Mouse (Mus musculus) adrenal gland, adult 8-10 months (tissue): ENCODE measurements around the gene Hmcn2. TPM values are rescaled to one million over a fixed set of nuclear protein-coding genes. Genes with fewer than 3 reads are reported as not detected.
A peak's percentile ranks its signal among the peaks of the same experiment; 100 is the strongest.

Experiments
- DNase-seq: peaks from one replicate; pipeline ENCODE4 v3.0.0; 2022
- total RNA-seq, 4 experiments: library from RNA; stranded (reverse); gene quantifications; 2 replicates each; pipeline ENCODE4 v1.2.4; 2022

Gene Hmcn2
- total RNA-seq, 4 experiments from 2014 or later: 0.84 to 2.5 (median 1.4) TPM

DNA sequence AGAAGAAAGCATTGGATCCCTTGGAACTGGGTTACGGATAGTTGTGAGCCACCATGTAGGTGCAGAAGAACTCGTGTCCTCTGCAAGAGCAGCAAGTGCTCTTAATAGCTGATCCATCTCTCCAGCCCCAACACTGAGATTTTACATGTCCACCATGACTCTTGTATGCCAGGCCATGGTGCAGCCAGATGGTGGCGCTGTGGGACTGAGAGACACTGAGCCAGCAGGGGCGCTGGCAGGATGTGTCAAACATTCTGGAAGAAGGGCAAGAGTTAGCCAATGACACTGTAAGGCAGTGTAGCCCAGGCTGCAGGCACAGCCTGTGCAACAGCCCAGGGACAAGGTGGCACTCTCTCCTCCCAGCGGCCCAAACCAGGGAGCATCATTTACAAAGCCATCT is 170.0 kb downstream of the Hmcn2 start:
- peak; percentile 69 for DNase-seq

DNA sequence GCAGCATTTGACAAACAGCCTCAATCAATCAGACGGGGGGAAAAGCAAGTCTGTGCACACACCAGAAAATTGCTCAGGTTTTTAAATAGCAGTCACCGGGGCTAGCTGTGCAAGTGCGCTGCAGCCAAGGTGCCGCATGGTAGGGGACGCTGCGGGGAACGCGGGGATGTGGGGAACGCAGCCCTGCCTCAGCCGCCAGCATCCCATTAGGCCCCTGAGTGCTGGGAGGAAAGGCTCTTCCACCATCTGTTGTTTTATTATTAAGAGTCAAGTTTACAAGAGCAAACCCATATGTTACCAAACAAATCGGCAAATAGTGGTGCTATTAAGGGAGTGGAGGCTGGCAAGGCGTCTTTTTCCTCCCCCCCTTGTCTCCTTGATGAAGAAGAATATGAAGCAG is 175.0 kb downstream of the Hmcn2 start:
- no peak for DNase-seq

DNA sequence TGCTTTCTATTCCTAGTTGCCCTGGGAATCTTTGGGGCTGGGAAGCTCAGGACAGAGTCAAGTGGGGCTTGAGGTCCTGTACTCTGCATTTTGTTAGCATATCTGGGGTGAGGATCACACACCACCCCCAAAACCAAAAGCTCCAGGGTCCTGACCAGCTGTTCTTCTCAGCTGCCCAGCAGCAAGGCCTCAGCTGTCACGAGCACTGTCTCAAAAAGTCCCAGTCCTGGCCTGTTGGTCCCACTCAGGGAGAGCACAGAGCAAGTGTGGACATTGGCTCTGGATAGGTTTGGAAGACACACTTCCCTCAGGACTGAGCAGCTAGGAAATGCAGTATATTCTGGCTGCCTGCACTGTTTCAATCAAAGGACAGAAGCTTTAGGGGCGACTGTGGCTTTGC is 176.3 kb downstream of the Hmcn2 start:
- no peak for DNase-seq

DNA sequence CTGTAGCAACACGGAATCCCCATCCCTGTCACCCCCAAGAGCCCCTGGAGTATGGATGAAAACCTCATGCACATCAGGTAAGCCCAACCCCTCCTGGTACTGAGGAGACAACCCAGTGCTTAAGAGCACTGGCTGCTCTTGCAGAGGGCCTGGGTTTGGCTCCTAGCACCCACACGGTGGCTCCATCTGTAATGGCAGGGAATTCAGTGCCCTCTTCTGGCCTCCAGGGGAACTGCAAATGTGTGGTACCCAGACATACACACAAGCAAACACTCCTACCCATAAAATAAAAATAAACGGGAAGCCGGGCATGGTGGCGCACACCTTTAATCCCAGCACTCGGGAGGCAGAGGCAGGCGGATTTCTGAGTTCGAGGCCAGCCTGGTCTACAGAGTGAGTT is 178.1 kb downstream of the Hmcn2 start:
- no peak for DNase-seq

DNA sequence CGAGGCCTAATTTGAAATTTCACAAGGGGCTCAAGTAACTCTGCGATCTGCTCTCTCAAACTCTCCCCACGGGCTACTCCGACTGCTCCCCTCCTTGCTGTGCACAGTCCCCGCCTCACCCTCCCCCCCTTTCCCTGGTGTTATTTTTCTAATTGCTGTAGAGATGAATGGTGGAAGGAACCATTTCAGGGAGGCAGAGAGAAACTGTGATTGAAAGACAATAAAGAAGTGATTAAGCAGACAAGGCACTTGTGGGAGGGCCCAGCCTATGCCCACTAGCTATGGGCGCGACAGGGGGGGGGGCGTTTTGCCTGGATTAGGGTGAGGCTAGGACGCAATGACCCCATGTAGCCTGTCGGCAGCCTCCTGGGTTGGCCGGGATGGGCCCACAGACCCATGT is 179.0 kb downstream of the Hmcn2 start:
- DNase-seq: no peak

DNA sequence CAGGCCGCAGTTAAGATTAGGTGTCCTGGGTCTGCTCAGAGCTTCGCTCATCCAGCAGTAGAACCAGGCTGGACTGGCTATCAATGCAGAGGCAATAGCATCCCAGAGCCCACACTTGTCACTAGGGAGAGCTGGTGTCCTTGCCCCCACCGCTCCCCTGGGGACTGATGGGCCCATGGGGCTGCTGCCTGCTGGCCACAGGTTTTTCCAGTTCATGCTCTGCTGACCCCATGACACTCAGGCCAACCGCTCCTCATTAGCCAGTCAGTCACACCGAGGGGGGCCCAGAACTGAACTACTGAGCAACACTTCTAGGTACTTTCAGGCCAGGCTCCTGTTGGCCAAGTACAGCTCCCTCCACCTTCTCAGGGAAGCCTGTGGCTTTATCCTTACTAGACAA is 180.1 kb downstream of the Hmcn2 start:
- no peak for DNase-seq

DNA sequence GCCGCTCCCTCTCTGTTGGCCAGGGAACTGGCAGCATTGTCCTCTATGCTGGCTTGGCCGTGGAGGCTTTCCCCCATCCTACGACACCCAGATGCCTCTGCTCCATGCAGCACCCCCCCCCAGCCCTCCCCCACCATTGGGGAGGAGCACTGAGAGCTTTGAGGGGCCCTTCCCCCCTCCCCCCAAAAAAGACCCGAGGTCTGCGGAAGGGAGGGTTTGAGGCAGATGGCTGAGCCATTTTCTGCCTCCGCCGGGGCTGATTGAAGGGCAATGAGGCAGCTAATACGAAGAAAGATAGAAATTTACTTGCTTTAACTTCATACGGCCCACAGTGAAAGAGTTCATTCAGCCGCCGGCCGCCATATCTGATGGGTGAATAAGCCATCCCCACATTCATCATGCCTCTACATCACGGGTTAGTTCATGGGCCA is 180.8 kb downstream of the Hmcn2 start:
- no peak for DNase-seq

DNA sequence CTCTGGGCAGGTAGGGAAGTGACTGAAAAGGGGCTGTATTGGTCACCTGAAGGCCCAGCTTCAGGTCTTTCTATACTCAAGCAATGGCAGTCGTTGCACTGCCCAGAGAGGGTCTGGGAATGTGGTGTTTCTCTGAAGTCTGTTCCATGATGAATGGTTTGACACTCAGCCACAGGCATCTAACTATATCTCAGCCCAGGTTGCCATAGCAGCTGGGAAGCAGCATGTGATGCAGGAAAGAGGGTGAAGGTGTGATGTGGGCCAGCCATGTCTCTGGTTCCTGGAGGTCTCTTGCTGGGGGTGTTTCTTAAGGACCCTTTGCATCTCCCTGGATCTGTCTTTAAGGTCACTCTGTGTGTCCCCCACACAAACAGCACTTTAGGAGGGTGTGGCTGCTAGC is 181.9 kb downstream of the Hmcn2 start:
- no peak for DNase-seq

DNA sequence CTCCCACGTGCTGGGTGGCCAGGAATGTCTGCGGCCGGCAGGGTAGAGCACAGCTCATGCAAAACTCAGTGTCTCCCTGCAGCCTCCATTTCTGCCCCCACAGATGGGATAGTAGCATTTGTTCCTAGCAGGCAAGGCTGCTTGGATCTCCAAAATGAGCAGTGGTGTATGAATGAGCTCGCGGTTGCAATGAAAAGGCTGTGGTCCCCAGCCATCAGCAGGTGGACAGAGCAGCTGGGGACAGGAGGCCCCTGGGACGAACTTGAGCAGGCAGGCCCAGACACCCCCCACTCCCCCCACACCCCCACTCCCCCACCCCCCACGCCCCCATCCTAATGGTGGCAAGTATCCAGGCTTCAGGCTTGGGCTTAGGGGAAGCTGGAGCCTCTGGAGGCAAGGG is 182.9 kb downstream of the Hmcn2 start:
- DNase-seq: no peak

DNA sequence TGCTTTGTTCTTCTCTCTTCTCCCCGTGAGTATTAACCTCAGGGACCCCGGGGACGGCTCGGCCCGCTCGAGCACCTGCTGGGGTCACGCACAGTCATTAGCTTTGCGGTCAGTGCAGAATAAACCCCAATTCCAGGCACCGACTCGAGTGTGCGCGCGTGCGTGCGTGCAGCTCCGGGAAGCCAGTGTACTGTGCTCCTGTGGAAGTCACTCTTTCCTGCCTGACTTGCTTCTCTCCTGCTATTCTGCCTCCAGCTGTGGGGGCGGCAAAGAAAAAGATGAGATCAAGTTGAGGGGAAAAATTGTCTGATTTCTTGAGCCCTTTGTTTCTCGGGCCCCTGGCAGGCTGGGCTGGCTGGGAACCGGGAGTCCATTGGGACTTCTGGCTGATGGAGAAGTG is 183.4 kb downstream of the Hmcn2 start:
- DNase-seq: no peak

DNA sequence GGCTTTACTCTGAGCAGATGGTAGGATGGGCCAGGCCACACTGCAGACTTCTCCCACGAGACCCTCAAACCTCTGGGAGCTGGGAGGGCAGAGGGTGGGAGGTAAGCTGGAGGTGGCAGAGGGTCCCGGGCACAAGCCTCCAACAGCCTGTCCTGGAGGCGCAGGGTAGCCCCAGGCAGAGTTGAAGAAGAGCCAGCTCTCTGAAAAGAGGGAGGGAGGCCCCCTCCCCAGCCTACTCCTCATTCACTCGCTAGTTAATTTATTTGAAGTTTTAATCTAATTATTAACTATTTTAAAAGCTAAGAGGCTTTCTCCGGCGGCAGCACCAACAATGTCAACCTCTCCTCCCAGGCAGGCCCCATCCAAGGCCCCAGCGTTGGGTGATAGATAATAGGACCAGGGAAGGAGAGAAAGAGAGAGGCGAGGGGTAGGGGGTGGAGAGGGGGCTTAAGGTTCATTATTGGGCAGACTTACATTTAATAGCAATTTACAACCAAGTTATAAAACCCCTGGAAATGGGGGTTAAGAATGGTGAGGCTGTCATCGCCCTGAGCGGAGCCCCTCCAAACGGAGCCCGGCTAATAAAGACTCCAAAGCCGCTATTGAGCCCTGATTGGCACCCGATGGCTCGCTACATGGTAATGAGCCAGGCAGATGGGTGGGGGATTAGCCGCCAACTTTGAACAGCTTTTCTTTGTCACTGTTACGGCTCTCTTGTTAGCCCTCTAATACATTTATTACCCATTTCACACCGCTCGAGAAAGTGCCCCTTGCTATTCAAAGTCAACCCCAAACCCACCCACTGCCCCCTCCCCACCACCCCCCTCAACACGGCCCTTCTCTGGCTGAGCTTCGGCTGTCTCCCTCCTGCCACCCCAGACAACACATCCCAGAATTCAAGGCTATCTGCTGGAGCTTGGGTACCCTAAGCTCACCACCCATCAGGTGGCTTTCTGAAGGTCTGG is 185.4 kb downstream of the Hmcn2 start:
- no peak for DNase-seq

DNA sequence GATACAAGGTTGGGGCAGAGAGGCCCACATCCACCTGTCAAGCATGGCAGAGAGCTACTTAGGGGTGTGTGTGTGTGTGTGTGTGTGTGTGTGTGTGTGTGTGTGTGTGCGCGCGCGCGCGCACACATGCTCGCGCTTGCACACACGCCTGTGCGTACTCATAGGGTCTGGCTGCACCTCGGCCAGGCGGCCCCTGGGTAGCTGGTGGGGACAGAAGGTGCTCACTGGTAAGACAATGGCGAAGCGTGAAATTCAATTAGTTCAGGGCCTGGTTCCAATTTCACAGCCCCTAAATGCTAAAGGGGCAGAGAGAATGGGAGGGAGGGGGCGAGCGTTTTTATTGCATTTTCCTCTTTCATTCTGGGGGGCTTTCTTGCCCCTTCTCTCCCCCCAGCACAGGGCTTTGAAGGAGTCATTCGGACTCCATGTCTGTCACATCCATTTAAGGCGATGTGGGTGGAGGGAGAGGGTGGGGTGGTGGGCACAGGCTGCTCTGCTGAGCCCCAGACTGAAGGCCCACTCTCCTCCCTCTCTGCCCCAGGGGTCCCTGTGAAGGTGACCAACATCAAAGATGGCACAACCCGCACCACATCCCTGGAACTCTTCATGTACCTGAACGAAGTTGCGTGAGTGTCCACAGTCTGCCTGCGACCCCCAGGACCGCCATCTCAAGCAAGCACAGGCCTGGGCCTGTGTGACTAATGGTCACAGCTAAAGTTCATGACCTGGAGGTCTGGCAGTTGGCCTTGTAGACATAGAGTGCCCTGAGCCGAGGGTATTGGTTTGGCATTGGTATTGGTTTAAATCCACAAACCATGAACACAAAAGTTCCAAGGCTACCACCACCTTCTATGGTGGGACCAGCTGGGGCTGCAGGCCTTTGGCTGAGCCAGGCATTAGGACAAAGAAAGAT is 186.3 kb downstream of the Hmcn2 start:
- DNase-seq: no peak

DNA sequence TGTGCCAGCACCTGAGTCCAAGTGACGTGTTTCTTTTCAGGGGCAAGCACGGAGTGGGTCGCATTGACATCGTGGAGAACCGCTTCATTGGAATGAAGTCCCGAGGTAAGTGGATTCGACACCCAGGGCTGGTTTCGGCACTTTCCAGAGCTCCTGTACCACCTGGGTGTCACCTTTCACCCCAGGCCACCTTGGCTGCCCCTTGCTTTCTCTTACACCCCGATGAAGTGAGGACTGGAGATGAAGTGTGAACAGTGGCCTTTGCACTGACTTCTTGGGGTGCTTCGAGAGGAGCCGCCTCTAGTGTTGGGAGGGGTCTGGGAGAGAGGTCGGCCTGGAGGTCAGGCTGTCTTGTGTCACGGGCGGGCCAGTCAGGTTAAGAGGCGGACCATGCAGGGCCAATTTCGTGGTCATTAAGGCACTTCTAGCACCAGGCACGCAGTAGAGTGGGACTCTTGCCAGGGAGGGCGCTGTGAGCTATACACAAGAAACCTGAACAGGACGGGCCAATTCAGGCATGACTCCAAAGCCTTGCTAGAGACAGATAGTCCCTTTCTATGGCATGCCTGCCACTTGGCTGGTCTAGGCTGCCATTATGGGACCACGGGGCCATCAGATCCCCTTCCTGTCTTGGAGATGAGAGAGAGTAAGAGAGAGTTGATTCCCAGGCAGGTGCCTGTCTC is 187.4 kb downstream of the Hmcn2 start:
- DNase-seq: no peak

DNA sequence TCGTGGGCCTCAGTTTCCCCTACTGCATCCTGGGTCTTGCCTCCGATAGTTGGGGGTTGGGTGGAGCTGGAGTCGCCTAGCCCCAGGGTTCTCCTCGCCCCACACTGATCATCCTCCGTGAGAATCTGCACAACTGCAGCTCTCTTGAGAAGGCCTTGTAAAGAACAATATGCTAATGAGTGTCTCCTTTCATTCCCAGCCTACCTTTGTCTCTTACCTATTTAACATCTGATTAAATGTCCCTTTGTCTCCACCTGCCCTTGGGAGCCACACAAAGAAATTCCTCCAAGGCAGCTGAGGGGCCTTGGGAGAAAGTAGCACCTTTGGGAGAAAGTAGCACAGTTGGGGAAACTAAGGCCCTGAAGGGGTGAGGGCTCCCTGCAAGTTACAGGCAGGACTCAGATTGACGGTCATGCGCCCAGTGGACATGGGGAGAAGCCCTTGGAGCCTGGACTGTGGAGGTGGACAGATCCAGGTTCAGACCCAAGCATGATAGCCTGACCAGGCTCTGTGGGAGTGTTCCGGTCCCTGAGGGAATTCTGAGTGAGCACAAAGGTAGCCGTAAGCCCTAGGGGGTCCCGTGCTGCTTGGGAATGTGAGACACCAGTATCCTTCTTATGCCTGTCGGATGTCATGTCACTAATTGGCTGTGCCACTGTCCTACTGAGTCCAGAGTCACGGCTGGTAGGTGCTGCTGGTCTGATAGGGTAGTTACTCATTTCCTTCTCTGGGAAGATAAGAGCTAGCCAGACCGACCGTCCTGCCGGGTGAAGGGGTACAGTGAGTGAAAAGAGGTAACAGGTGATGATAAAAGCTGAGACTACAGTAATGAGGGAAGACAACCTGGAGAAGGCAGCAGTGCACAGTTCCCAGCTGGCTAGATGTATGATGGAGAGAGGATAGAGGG is 188.7 kb downstream of the Hmcn2 start:
- DNase-seq: no peak

DNA sequence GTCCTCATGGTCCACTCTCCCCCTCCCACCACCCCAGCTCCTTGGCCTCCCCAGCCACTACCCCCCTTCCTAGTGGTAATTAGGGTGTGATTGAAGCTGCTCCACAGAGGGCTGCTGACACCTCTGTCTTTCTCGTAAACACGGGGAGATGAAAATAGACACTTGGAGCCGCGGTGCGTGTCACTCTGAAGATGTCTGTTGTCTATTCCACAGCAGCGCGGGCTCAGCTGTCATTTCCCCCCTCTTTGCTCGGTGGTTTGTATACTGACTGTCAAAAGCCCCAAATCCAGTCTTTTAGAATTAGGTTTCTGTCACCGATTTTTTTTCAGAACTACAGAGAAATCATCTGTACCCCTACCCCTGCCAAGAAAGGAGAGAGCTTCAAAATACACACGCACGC is 191.3 kb downstream of the Hmcn2 start:
- DNase-seq: no peak

DNA sequence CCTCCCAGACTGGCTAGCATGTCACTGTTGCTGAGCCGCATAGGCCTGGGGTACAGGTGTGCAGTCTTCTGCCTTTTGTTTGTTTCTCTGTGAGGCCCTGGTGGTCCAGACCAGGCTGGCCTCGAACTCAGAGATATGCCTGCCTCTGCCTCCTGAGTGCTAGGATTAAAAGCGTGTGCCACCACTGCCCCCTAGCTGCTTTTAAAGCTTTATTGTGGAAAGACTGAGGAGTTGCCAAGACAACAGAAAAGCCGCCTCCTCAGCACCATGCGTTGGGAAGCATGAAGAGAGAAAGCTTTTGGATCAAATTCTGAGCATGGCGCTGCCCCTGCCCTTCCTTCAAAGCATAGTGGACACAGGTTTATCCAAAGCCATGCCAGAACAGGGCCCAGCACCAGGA is 194.6 kb downstream of the Hmcn2 start:
- DNase-seq: no peak

Other genes starting within 250 kb of the Hmcn2 start
- 10 to 100 TPM; 45.9 to 89.0 (median 70.6) TPM for gene Fnbp1, start 172.4 kb upstream of the Hmcn2 start, total RNA-seq
- 10 to 100 TPM; 61.9 to 93.4 (median 75.7) TPM for gene Gpr107, start 162.1 kb upstream of the Hmcn2 start, total RNA-seq
- gene Ncs1, start 68.6 kb upstream of the Hmcn2 start, total RNA-seq: 10 to 100 TPM in 2 of 4 experiments, 1 to 10 TPM in 2; 4.4 to 11.0 (median 7.7) TPM
- 10 to 100 TPM; 23.3 to 46.1 (median 34.9) TPM for gene Ass1, start 155.8 kb downstream of the Hmcn2 start, total RNA-seq